Mouse (Mus musculus) ovary, adult 18-20 months (tissue): ENCODE data around the gene Zfp148.
A peak's percentile ranks its signal among the peaks of the same experiment; 100 is the strongest.

ENCODE experiments used
- DNase-seq: peaks from one replicate; pipeline ENCODE4 v3.0.0; 2022; ENCODE audit warnings: low spot score, mixed read lengths

Zfp148 gene

DNA sequence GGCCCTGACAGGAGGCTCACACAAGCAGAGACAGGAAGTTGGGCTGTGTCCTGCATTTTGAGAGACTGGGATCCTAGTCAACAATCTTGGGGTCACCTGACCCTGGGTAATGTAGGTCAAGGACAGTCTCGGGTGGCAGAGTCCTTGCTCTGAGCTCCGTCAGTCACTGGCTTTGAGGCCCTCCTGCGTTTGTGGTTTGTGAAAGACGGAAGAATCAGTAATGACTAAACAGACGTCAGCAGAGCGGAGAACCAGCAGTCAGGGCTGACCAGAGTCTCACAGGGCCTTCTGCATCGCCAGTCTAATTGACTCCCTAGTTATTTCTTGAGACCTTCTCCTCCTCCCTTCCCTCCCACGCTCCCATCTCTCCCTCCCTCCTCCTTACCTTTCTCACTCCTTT lies 150.5 kb downstream of the Zfp148 start:
- no peak for DNase-seq

- peak; percentile 31 for DNase-seq
These were observed 155.8 kb downstream of the Zfp148 start for GRCm38 (mm10) chr16:33536456-33536855.

DNA sequence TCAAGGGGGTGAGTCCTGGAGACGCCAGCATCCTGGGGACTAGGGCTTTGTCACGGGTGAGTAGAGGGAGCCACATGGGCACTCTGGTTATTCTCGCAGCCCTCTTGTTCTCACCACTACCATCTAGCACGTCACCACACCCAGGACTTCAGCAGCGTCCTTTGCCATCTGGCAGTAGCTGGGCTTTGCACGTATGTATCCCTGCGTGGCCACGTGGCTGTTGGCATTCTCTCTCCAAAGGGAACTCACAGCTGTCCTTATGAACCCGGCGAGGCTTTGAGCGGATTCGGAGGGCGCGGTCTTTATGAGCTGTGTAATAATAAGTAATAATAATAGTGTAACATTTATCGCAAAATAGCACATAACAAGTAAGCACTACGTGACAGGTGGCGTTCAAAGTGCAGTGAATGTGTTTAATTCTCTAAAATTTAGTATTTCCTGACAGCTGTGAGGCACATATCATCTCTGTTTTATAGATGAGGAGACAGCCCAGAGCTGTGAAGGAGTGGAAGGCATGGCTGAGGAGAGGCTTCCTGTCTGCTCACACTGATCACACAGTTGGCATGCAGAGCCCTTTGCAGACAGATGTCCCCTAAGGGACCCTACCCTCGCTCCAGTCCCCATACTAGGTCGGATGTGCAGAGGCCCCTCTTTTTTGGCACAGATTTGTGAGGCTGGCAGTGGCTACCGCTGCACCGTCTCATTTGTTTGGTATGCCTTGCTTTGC lies 157.0 kb downstream of the Zfp148 start:
- no peak for DNase-seq

GRCm38 (mm10) chr16:33544346-33544745 lies 163.7 kb downstream of the Zfp148 start:
- DNase-seq: no peak

DNA sequence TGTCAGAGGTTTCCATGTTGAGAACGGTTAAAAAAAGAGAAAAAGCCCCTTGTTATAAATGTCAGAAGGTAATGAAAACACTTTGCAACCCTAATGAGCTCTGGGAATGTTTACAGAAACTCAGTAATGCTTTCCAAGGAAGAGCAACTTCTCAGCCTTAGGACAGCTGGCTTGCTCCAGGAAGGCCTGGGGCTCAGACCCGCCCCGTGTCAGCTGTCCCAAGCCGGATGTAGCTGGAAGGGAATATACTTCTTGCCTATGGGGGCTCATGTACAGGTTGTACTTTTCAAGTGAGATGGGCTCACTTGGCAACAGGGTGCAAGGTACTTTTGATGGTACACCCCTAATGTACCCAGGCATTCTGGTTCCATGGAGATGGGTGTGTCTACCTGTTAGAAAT lies 164.9 kb downstream of the Zfp148 start:
- DNase-seq: no peak

GRCm38 (mm10) chr16:33553689-33554342 lies 173.2 kb downstream of the Zfp148 start:
- DNase-seq: no peak
